Mouse (Mus musculus): ENCODE measurements around the gene Ddah1.

DNA sequence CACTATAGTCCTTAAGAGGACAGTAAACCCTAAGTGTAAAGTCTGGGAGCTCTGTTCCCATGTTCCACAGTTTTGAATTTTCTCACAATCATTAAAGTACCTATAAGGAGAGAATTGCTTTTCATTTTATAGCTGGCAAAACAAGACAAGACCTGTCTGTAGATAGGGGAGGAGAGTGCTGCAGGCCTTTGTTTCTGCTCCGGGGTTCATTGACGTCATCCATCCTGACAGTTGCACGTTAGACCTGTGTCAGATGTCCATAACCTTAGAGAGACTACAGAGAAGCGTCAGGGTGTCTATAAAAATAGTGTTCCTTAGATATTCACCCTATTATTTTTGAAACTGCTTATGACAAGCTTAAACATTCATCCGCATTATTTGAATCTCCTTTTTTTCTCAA lies 167.0 kb downstream of the Ddah1 start:
- TF ChIP-seq GATA1 (IDR thresholded peaks at IDR 0.05; ENCODE audit: borderline replicate concordance, low read length), result no peak
- TF ChIP-seq FLI1 (IDR thresholded peaks at IDR 0.05; ENCODE audit: low read length), result no peak

All from megakaryocyte, embryonic 14.5 days (primary cell).